Mouse (Mus musculus): Measurements from ENCODE around the gene Gm10961.

DNA sequence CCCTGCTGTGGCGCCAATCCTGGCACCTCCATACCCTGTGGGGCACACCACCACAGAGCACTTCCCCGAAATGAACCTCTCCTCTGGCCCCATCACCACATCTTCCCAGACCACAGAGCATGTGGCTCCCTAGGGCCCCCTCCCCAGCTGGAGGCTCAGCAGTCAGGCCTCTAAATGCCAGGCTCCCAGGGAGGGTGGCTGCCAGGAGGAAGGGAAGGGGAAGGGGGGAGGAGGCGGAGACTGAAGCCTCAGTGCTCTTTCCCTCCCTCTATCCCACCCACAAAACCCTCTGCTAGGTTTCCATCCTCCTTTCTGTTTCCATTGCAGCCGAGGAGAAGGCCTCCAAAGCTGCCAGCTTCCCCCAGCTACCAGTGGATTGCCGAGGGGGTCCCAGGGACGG is 31.0 kb upstream of the Gm10961 start:
- no peak for TF ChIP-seq CTCF (IDR thresholded peaks at IDR 0.05; ENCODE audit: insufficient read depth, low read length)
- no peak for TF ChIP-seq POLR2A (IDR thresholded peaks at IDR 0.05; ENCODE audit: borderline replicate concordance, extremely low read depth, low read depth, low read length)

All from lung, adult 2 months (tissue).